Mouse (Mus musculus): Measurements from ENCODE around the gene Zfp978. TPM values are rescaled to one million over a fixed set of nuclear protein-coding genes. Genes with fewer than 3 reads are reported as not detected.
"Not testable (repeated sequence)": the region's sequence is repeated elsewhere in the genome, so short reads cannot be mapped to it uniquely, and the experiment has no call there.

The Zfp978 gene
- polyA plus RNA-seq, 1 experiment from 2014 or later: not detected

GRCm38 (mm10) chr4:147401736-147402506 is 40.8 kb downstream of the Zfp978 start:
- 81% methylated on average over 17 of the region's 17 CpGs for WGBS
- not testable (repeated sequence) for H3K36me3 ChIP-seq (ENCODE audit: control insufficient read depth, insufficient read depth, low read length); DNase-seq (ENCODE audit: low spot score)

GRCm38 (mm10) chr4:147402507-147402890 is 41.4 kb downstream of the Zfp978 start:
- H3K9me3 ChIP-seq (ENCODE audit: control insufficient read depth, low read length): peaks cover 49% of the 10 kb centered on the region
- H3K9ac ChIP-seq (ENCODE audit: low read depth, low read length); H3K4me3 ChIP-seq (ENCODE audit: low read depth, low read length); ATAC-seq (ENCODE audit: low read depth); DNase-seq (ENCODE audit: low spot score); H3K36me3 ChIP-seq (ENCODE audit: control insufficient read depth, insufficient read depth, low read length); H3K4me2 ChIP-seq (ENCODE audit: low read depth, low read length); H3K4me1 ChIP-seq (ENCODE audit: control insufficient read depth, insufficient read depth, low read length); H3K27me3 ChIP-seq (replicated peaks; ENCODE audit: control insufficient read depth, insufficient read depth, low read length); H3K27ac ChIP-seq (replicated peaks; ENCODE audit: low read depth, low read length): not testable (repeated sequence)
- WGBS: 23% methylated on average over 1 of the region's 1 CpGs

More at GRCm38 (mm10) chr4:147401736-147402506, 40.8 kb downstream of the Zfp978 start:
- H3K9me3 ChIP-seq (ENCODE audit: control insufficient read depth, low read length): peaks cover 54% of the 10 kb centered on the region
- ATAC-seq (ENCODE audit: low read depth); H3K4me1 ChIP-seq (ENCODE audit: control insufficient read depth, insufficient read depth, low read length); H3K4me2 ChIP-seq (ENCODE audit: low read depth, low read length); H3K4me3 ChIP-seq (ENCODE audit: low read depth, low read length); H3K27me3 ChIP-seq (replicated peaks; ENCODE audit: control insufficient read depth, insufficient read depth, low read length); H3K9ac ChIP-seq (ENCODE audit: low read depth, low read length); H3K27ac ChIP-seq (replicated peaks; ENCODE audit: low read depth, low read length): not testable (repeated sequence)

GRCm38 (mm10) chr4:147403509-147403908 is 42.4 kb downstream of the Zfp978 start:
- H3K36me3 ChIP-seq (ENCODE audit: control insufficient read depth, insufficient read depth, low read length); H3K27ac ChIP-seq (replicated peaks; ENCODE audit: low read depth, low read length); ATAC-seq (ENCODE audit: low read depth); H3K9ac ChIP-seq (ENCODE audit: low read depth, low read length); H3K4me3 ChIP-seq (ENCODE audit: low read depth, low read length); H3K4me2 ChIP-seq (ENCODE audit: low read depth, low read length); DNase-seq (ENCODE audit: low spot score); H3K4me1 ChIP-seq (ENCODE audit: control insufficient read depth, insufficient read depth, low read length); H3K27me3 ChIP-seq (replicated peaks; ENCODE audit: control insufficient read depth, insufficient read depth, low read length): not testable (repeated sequence)
- H3K9me3 ChIP-seq (ENCODE audit: control insufficient read depth, low read length): peaks cover 50% of the 10 kb centered on the region
- 87% methylated on average over 6 of the region's 6 CpGs for WGBS

GRCm38 (mm10) chr4:147403931-147404913 is 43.1 kb downstream of the Zfp978 start:
- not testable (repeated sequence) for ATAC-seq (ENCODE audit: low read depth); H3K4me2 ChIP-seq (ENCODE audit: low read depth, low read length); H3K27me3 ChIP-seq (replicated peaks; ENCODE audit: control insufficient read depth, insufficient read depth, low read length); H3K36me3 ChIP-seq (ENCODE audit: control insufficient read depth, insufficient read depth, low read length); H3K4me1 ChIP-seq (ENCODE audit: control insufficient read depth, insufficient read depth, low read length); H3K4me3 ChIP-seq (ENCODE audit: low read depth, low read length); H3K27ac ChIP-seq (replicated peaks; ENCODE audit: low read depth, low read length); H3K9ac ChIP-seq (ENCODE audit: low read depth, low read length)
- DNase-seq (ENCODE audit: low spot score): peak; percentile 2
- WGBS: 77% methylated on average over 5 of the region's 6 CpGs
- H3K9me3 ChIP-seq (ENCODE audit: control insufficient read depth, low read length): peaks cover 51% of the 10 kb centered on the region

GRCm38 (mm10) chr4:147406735-147407462 is 45.8 kb downstream of the Zfp978 start:
- peak overlapping the region; percentile 50 for H3K4me3 ChIP-seq (ENCODE audit: low read depth, low read length)
- H3K9me3 ChIP-seq (ENCODE audit: control insufficient read depth, low read length): peaks cover 56% of the 10 kb centered on the region
- WGBS: 1% methylated on average over 16 of the region's 75 CpGs
- H3K27ac ChIP-seq (replicated peaks; ENCODE audit: low read depth, low read length): peak overlapping the region; percentile 40; the same call in 1 of the 2 replicates
- H3K27me3 ChIP-seq (replicated peaks; ENCODE audit: control insufficient read depth, insufficient read depth, low read length): no peaks in the 10 kb centered on the region
- ATAC-seq (ENCODE audit: low read depth) (peak; percentile 92), DNase-seq (ENCODE audit: low spot score) (peak; percentile 56)
- peaks cover 6% of the 10 kb centered on the region; the same call in 1 of the 2 replicates for H3K36me3 ChIP-seq (ENCODE audit: control insufficient read depth, insufficient read depth, low read length)
- peak overlapping the region; percentile 77 for H3K9ac ChIP-seq (ENCODE audit: low read depth, low read length)
- no peaks in the 10 kb centered on the region for H3K4me1 ChIP-seq (ENCODE audit: control insufficient read depth, insufficient read depth, low read length)
- peak overlapping the region; percentile 70 for H3K4me2 ChIP-seq (ENCODE audit: low read depth, low read length)

- peak overlapping the region; percentile 77 for H3K9ac ChIP-seq (ENCODE audit: low read depth, low read length)
- no peaks in the 10 kb centered on the region for H3K4me1 ChIP-seq (ENCODE audit: control insufficient read depth, insufficient read depth, low read length)
- H3K36me3 ChIP-seq (ENCODE audit: control insufficient read depth, insufficient read depth, low read length): peaks cover 6% of the 10 kb centered on the region; the same call in 1 of the 2 replicates
- DNase-seq (ENCODE audit: low spot score): no peak
- H3K27ac ChIP-seq (replicated peaks; ENCODE audit: low read depth, low read length): peak overlapping the region; percentile 40; the same call in 1 of the 2 replicates
- no peaks in the 10 kb centered on the region for H3K27me3 ChIP-seq (replicated peaks; ENCODE audit: control insufficient read depth, insufficient read depth, low read length)
- peak overlapping the region; percentile 50 for H3K4me3 ChIP-seq (ENCODE audit: low read depth, low read length)
- H3K9me3 ChIP-seq (ENCODE audit: control insufficient read depth, low read length): peaks cover 50% of the 10 kb centered on the region
- WGBS: 16% methylated on average over 6 of the region's 13 CpGs
- peak; percentile 23; the same call in 1 of the 2 replicates for ATAC-seq (ENCODE audit: low read depth)
- peak overlapping the region; percentile 70 for H3K4me2 ChIP-seq (ENCODE audit: low read depth, low read length)
These were observed 46.3 kb downstream of the Zfp978 start for GRCm38 (mm10) chr4:147407463-147407822.

- H3K27me3 ChIP-seq (replicated peaks; ENCODE audit: control insufficient read depth, insufficient read depth, low read length); H3K4me3 ChIP-seq (ENCODE audit: low read depth, low read length); H3K27ac ChIP-seq (replicated peaks; ENCODE audit: low read depth, low read length); H3K9ac ChIP-seq (ENCODE audit: low read depth, low read length); H3K4me1 ChIP-seq (ENCODE audit: control insufficient read depth, insufficient read depth, low read length); ATAC-seq (ENCODE audit: low read depth); H3K4me2 ChIP-seq (ENCODE audit: low read depth, low read length); H3K36me3 ChIP-seq (ENCODE audit: control insufficient read depth, insufficient read depth, low read length): not testable (repeated sequence)
- peak; percentile 2 for DNase-seq (ENCODE audit: low spot score)
- H3K9me3 ChIP-seq (ENCODE audit: control insufficient read depth, low read length): peaks cover 54% of the 10 kb centered on the region
- WGBS: 65% methylated on average over 1 of the region's 1 CpGs
These were observed 55.3 kb downstream of the Zfp978 start for GRCm38 (mm10) chr4:147416365-147416764.

Measured in embryonic facial prominence, embryonic 14.5 days (tissue).